Mouse (Mus musculus) liver, embryonic 11.5 days (tissue): ENCODE data around the gene Tmem170b. TPM values are rescaled to one million over a fixed set of nuclear protein-coding genes. Genes with fewer than 3 reads are reported as not detected.
A peak's percentile ranks its signal among the peaks of the same experiment; 100 is the strongest.

Source experiments
- ATAC-seq: fragments of 200-750 bp; cut with Nextera tagmentation; replicated peaks from 2 replicates; pipeline ENCODE4 v1.8.0; 2017; ENCODE audit warnings: moderate number of reproducible peaks, mild to moderate bottlenecking, moderate TSS enrichment, moderate library complexity; ENCODE audit not compliant: low FRiP score
- DNase-seq: peaks from one replicate; pipeline ENCODE4 v3.0.0-alpha.2; 2017; ENCODE audit warnings: low spot score
- H3K27ac ChIP-seq: fragments of 300-500 bp; sonication (generic); 2 replicates; pipeline ENCODE4 v1.5.1; 2014; ENCODE audit warnings: mild to moderate bottlenecking, low read depth, low read length, control low read depth
- H3K27me3 ChIP-seq: fragments of 300-500 bp; sonication (generic); replicated peaks from 2 replicates; pipeline ENCODE4 v1.6.1; 2014; ENCODE audit warnings: low read length, mixed read lengths; ENCODE audit not compliant: control insufficient read depth, insufficient read depth
- H3K36me3 ChIP-seq: fragments of 300-500 bp; sonication (generic); 2 replicates; pipeline ENCODE4 v1.6.1; 2014; ENCODE audit warnings: mild to moderate bottlenecking, low read length, moderate library complexity, mixed read lengths; ENCODE audit not compliant: control insufficient read depth, insufficient read depth
- H3K4me1 ChIP-seq: fragments of 300-500 bp; sonication (generic); replicated peaks from 2 replicates; pipeline ENCODE4 v1.6.1; 2014; ENCODE audit warnings: low read length, mixed read lengths; ENCODE audit not compliant: control insufficient read depth, insufficient read depth
- H3K4me2 ChIP-seq: fragments of 300-500 bp; sonication (generic); 2 replicates; pipeline ENCODE4 v1.6.1; 2014; ENCODE audit warnings: mild to moderate bottlenecking, control low read depth, moderate library complexity
- H3K4me3 ChIP-seq: fragments of 300-500 bp; sonication (generic); 2 replicates; pipeline ENCODE4 v1.5.1; 2014; ENCODE audit warnings: low read depth, low read length, control low read depth
- H3K9ac ChIP-seq: fragments of 300-500 bp; sonication (generic); 2 replicates; pipeline ENCODE4 v1.6.1; 2014; ENCODE audit warnings: low read depth, low read length, control low read depth
- H3K9me3 ChIP-seq: fragments of 300-500 bp; sonication (generic); 2 replicates; pipeline ENCODE4 v1.6.1; 2016; ENCODE audit warnings: low read length, inconsistent platforms, mixed read lengths; ENCODE audit not compliant: control insufficient read depth
- WGBS: fragments of 180-500 bp; shearing (Covaris S2); extraction: QIAGEN DNeasy Blood & Tissue Kit; methylation state at CpG from one replicate; pipeline ENCODE4 v1.1.7; 2014; 5-methylcytosine and 5-hydroxymethylcytosine counted together
- polyA plus RNA-seq: library from polyadenylated mRNA; unstranded; fragments of >200 nt; fragmentation: Nextera tagmentation; extraction: Ambion mirVana; gene quantifications from 2 replicates; pipeline ENCODE4 v1.2.1, GENCODE M21; 2014

Tmem170b gene
- 11.4 and 12.1 TPM in 2 replicates for polyA plus RNA-seq

DNA sequence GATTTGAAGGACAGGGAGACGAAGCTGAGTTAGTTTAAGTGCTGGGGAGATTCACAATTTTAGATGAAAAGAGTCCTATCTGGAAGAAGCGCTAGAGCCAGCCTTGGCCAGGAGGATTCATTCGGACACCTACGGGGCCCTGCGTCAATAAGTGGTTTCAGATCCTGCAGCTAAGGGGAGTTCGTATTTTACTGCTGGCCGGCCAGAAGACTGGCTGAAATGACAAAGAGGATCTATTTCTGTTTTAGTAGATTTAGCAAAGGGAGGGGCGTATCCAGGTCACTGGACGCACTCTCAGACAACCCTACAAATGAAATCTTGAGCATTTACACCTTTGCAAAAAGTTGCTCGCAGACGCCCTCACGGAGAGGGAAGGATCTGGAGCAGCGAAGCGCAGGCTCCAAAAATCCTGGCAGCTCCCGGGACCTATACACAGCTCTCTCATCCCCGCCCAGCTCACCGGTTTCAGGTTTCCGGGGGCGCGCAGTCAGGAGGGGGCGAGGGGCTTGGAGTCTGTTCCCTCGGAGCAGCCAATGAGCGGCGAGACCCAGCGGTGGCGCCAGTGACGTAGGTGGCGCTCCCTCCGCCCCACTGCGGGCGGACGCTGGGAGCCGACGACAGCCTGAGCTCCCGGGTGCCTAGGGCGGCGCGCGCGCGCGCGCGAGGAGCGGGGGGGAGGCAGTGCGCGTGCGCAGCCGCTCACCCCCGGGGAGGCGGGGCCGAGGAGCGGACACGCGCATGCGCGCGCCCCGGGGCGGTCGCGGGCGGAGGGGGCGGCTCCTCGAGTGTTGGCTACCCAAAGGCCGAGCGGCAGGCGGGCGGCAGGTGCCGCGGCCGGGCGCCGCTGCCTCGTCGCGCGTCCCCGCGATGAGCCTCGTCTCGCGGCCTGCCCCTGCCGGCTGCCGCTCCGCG is at the start of gene Tmem170b:
Gene Tmem170b (plus strand): TSS at position 809 of the 912 bp plus-strand sequence.
- Histone ChIP-seq H3K9ac (peak within 1 kb of the TSS; percentile 82), H3K36me3 (no peaks in the 10 kb centered on the region), H3K27ac (peak within 1 kb of the TSS; percentile 80), H3K27me3 (no peaks in the 10 kb centered on the region), H3K9me3 (no peaks in the 10 kb centered on the region), H3K4me2 (peak within 1 kb of the TSS; percentile 87), H3K4me1 (no peaks in the 10 kb centered on the region; the same call in none of the 2 replicates), H3K4me3 (peak within 1 kb of the TSS; percentile 97)
- peak; percentile 97 for DNase-seq
- peak; percentile 99 for ATAC-seq
- WGBS: under 1% methylated on average over 56 of the region's 87 CpGs

DNA sequence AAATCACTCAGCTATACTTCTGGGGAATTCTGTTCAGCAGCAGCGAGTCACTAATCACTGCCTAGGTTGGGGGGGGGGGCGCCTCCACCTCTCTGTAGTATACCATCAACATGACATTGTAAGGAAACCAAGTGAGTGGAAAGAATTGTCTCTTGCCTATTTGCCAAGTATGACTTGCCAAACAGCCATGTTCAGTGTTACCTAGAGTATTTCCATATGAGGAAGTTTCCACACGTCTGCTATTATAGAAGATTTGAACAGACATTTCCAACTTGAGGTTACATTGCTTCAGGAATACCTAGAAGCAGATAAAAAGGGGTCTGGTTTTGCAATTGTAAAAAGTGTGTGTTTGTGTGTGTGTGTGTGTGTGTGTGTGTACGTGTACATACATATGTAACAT is 44.7 kb upstream of the Tmem170b start:
- Histone ChIP-seq H3K9ac (no peak overlapping the region), H3K27ac (no peak overlapping the region), H3K27me3 (no peaks in the 10 kb centered on the region), H3K4me2 (no peak overlapping the region), H3K36me3 (no peaks in the 10 kb centered on the region), H3K4me3 (no peak overlapping the region), H3K9me3 (no peaks in the 10 kb centered on the region), H3K4me1 (no peaks in the 10 kb centered on the region)
- no peak for DNase-seq
- ATAC-seq: no peak
- 78% methylated on average over 4 of the region's 4 CpGs for WGBS

DNA sequence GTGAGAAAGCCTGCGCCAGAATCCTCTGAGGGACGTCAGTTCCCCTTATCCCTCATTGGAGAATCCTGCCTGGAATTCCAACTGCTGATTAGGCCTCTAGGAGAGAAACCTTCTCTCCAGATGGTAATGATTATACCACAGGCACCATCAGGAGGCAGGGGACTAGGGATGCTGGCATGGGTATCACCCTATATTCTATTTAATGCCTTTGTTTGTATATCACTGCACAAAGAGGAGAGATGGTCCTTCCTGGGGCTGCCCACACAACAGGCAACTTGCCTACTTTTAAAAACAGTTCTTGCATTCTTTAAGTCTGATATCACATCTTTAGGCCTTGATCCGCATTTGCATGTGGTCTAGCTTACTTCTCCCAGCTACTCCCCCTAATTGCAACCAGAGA is 37.3 kb upstream of the Tmem170b start:
- WGBS: 63% methylated on average over 3 of the region's 3 CpGs
- no peak for ATAC-seq

DNA sequence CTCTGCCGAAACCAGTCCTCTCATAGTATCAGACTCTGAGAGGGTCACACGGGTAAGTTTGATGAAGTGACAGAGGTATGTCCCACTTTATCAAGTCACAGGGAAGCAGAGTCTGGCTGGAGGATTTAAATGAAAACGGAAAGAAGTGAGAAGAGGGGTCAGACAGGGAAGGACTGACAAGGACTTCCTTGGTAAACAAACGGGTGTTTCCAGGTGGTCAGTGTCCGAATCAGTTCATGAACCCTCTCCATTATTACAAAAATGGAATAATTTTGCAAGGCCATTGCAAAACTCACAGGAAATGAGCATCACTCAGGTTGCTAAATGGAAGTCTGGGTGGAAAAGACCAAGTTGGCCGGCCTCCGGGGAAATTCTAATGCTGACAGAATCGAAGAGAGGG is 36.8 kb upstream of the Tmem170b start:
- DNase-seq (no peak), ATAC-seq (no peak)
- Histone ChIP-seq H3K4me2 (no peak overlapping the region), H3K36me3 (no peaks in the 10 kb centered on the region), H3K27ac (no peak overlapping the region), H3K4me3 (no peak overlapping the region), H3K4me1 (no peaks in the 10 kb centered on the region), H3K9ac (no peak overlapping the region), H3K9me3 (no peaks in the 10 kb centered on the region), H3K27me3 (no peaks in the 10 kb centered on the region)
- 74% methylated on average over 8 of the region's 8 CpGs for WGBS

More for the DNA sequence above, 37.3 kb upstream of the Tmem170b start:
- no peak for DNase-seq
- no peak overlapping the region for H3K4me2 ChIP-seq
- H3K9me3 ChIP-seq: no peaks in the 10 kb centered on the region
- no peaks in the 10 kb centered on the region for H3K27me3 ChIP-seq
- no peak overlapping the region for H3K4me3 ChIP-seq
- H3K27ac ChIP-seq: no peak overlapping the region
- H3K4me1 ChIP-seq: no peaks in the 10 kb centered on the region
- H3K36me3 ChIP-seq: no peaks in the 10 kb centered on the region
- no peak overlapping the region for H3K9ac ChIP-seq

DNA sequence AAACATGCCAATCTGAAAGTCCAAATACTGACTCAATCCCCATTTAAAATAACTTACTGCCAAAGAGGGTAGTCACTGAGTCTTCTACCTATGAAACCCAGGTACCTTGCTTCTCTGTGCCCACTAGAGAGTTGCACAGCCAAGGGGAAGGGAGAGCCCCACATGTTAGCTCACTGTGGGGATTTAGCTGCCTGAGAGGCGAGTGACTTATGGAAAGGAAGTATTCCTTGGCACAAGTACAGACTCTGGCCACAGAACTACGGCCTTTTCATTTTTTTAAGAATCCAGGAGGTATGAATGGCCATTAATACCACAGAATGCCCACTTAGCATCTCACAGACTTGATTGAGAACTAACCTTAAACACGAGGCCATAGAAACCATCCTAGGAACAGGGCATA is 35.9 kb upstream of the Tmem170b start:
- DNase-seq: no peak
- Histone ChIP-seq H3K36me3 (no peaks in the 10 kb centered on the region), H3K9me3 (no peaks in the 10 kb centered on the region), H3K27me3 (no peaks in the 10 kb centered on the region), H3K4me2 (no peak overlapping the region), H3K9ac (no peak overlapping the region), H3K27ac (no peak overlapping the region), H3K4me1 (no peaks in the 10 kb centered on the region), H3K4me3 (no peak overlapping the region)
- 68% methylated on average over 3 of the region's 3 CpGs for WGBS
- no peak for ATAC-seq

DNA sequence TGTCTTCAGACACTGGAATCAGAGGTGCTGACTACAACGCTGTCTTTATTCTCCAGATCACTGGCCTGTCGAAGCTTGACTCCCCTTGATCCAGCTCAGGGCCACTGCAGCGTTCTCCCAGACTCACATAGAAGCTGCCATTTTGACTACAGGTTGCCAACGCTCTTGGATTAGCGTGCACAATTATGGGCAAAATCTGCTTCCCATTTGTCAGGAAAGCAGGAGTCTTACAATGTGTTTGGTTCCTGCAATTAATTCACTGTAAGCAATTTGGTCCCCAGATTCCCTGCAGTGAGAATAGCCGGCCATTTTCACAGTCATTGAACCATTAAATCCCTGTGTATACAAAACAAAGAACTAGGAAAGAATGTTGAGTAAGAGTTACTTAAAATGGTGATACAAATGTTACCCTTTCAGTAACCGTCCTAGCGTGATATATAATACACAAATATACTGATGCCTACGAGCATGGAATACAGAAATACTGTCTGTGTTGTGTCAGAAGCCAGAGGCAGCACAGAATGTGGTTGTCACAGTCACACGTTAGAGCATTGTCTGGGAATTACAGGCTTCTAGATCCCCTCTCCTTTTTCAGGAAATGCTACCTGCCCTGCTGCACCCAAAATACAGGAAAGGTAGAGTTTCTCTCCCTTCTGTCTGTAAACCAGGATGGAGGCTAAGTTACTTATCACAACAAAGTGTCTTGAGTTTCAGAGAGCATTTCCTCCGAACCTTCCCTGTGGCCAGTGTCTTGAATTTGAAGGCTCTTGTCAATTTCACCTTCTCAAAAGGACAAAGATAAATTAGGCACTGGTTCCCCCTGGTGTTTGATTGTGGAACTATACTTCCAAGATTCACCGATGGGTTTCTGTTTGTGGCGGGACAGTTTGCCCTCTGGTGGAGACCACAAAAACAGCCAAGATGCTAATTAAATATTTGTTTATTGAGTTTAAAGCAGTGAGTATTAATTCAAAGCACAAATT is 34.0 kb upstream of the Tmem170b start:
- Histone ChIP-seq H3K27me3 (no peaks in the 10 kb centered on the region), H3K9me3 (no peaks in the 10 kb centered on the region), H3K4me1 (no peaks in the 10 kb centered on the region), H3K9ac (no peak overlapping the region), H3K36me3 (no peaks in the 10 kb centered on the region), H3K4me3 (no peak overlapping the region), H3K27ac (no peak overlapping the region), H3K4me2 (no peak overlapping the region)
- ATAC-seq: no peak
- peak; percentile 45 for DNase-seq
- WGBS: 59% methylated on average over 13 of the region's 13 CpGs

DNA sequence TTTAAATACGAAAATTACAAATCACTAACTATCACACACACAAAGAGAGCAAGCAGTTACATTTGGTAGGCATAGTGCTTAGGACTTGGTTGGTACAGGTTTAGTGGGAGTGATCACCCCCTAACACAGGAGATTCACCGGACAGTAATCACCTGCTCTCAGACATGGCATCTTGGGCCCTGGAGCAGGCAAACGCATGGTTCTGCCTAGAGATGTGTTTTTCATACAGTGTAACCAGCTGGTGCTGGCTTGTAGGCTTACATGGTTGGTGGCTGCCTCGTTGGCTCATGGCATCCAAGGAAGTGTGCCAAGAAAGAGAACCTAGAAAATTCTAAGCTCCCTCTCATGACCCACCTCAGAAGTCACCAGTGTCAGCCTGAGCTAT is 33.4 kb upstream of the Tmem170b start:
- no peak overlapping the region for H3K4me2 ChIP-seq
- ATAC-seq (no peak), DNase-seq (no peak)
- H3K36me3 ChIP-seq: no peaks in the 10 kb centered on the region
- H3K9ac ChIP-seq: no peak overlapping the region
- H3K9me3 ChIP-seq: no peaks in the 10 kb centered on the region
- no peak overlapping the region for H3K4me3 ChIP-seq
- WGBS: 44% methylated on average over 4 of the region's 4 CpGs
- no peak overlapping the region for H3K27ac ChIP-seq
- H3K27me3 ChIP-seq: no peaks in the 10 kb centered on the region
- H3K4me1 ChIP-seq: no peaks in the 10 kb centered on the region

DNA sequence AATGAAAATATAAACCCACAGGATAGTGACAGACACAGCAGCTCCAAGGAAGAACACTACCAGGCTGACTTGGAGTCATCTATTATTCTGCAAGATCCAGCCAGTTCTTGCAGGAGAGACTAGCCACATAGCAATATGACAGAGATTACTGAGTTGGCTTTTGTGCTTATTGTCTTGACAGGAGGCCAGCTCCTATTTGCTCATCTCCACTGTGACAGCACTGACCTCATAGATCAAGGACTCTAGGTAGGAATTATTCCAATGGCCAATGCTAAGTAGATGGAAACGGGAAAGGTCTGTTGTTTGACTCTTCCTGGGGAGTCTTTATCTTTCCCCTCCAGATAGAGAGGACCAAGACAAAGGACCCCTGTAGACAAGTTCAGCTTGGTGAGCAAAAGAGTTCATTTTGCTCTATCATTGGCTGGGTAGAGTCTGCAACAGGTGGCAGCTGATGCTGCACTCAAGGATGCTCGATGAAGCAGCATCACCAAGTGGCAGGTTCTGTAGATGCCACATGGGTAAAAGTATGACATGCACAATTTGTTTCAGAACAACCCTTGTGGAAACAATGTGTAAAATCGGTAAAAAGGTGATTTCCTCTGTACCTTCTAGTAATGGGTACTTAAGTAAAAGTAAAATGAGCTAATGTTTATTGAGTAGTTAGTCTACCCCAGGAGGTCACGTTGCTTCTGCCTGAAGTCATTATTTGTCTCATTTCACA is 32.4 kb upstream of the Tmem170b start:
- H3K9ac ChIP-seq: no peak overlapping the region
- ATAC-seq (no peak), DNase-seq (no peak)
- no peak overlapping the region for H3K4me2 ChIP-seq
- no peak overlapping the region for H3K4me3 ChIP-seq
- no peaks in the 10 kb centered on the region for H3K4me1 ChIP-seq
- 49% methylated on average over 4 of the region's 4 CpGs for WGBS
- H3K27ac ChIP-seq: no peak overlapping the region
- H3K9me3 ChIP-seq: no peaks in the 10 kb centered on the region
- H3K27me3 ChIP-seq: no peaks in the 10 kb centered on the region
- H3K36me3 ChIP-seq: no peaks in the 10 kb centered on the region
